Comparison of ENCODE assay signal across 8 mouse cellular contexts in the genomic region with DNA sequence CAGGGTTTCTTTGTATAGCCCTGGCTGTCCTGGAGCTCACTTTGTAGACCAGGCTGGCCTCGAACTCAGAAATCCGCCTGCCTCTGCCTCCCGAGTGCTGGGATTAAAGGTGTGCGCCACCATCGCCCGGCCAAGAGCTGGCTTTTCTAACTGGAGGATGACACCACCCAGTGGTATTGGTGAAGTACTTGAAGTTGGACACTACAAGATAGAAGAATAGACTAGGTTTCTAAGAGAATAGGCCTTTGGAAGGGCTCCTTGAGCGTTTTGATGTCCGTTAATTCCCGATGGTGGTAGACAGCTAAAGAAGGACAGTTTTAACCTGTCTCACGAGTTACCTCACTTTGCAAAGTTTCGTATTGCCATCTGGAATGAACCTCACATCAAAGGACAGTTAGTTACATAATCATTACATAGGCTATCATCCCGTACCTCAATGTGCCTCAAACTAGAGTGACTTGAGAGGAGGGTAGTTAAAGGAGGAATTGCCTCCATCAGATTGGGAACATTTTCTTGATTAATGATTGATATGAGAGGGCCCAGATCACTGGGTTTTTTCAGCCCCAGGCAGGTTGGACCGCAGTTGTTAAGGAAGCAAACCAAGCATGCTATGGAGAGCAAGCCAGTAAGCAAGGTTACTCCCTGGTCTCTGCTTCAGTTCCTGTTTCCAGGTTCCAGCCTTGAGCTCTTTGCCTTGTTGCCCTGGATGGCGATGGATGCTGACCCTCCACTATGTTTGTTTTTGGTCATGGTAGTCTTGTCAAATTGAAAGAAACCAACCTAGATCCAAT. TPM values are rescaled to one million over a fixed set of nuclear protein-coding genes. Genes with fewer than 3 reads are reported as not detected.
DNase-seq lines count a peak whose midpoint lies in the region; ATAC-seq lines count a peak whose summit lies in the region.

No protein-coding gene starts in this region.

- peaks cover 7% of the 10 kb centered on the region for H3K4me1 ChIP-seq in heart, embryonic 10.5 days
- 0 out of 2 replicates have a peak, but pooled peaks cover 8% of the 10 kb centered on the region for H3K4me1 ChIP-seq in kidney, embryonic 16.5 days (ENCODE audit: insufficient read depth, low read length)

- ATAC-seq in kidney, embryonic 16.5 days (ENCODE audit: low FRiP score, low TSS enrichment) = peak; percentile 13; the same call in 1 of the 2 replicates

- no peaks in the 10 kb centered on the region for H3K36me3 ChIP-seq in heart, embryonic 10.5 days
- 0 out of 2 replicates have a peak, but pooled peaks cover 2% of the 10 kb centered on the region for H3K36me3 ChIP-seq in kidney, embryonic 16.5 days (ENCODE audit: insufficient read depth, low read length)

- H3K4me2 ChIP-seq in kidney, embryonic 16.5 days (replicated peaks; ENCODE audit: low read depth, low read length) = peak overlapping the region; percentile 65

- 63% methylated on average over 14 of the region's 14 CpGs for WGBS in heart, embryonic 10.5 days
- 63% methylated on average over 14 of the region's 14 CpGs for WGBS in kidney, embryonic 16.5 days

- DNase-seq in heart, embryonic 10.5 days (ENCODE audit: low spot score) = no peak
- DNase-seq in heart, postnatal 14 days = no peak
- DNase-seq in c-Kit-positive CD71-positive TER-119-positive erythroid progenitor cells, embryonic 14.5 days (ENCODE audit: low spot score) = peak; percentile 68
- peak; percentile 9 for DNase-seq in forelimb bud, embryonic 11.5 days (ENCODE audit: low read depth, low spot score)
- peak; percentile 20 to 27 for DNase-seq in lung, postnatal 4 days
- DNase-seq in spleen, adult 12 weeks (ENCODE audit: low spot score) = peak; percentile 34
- no peak for DNase-seq in gastrocnemius, postnatal 10 days

- peak overlapping the region; percentile 81 for H3K4me3 ChIP-seq in heart, embryonic 10.5 days
- H3K4me3 ChIP-seq in kidney, embryonic 16.5 days (ENCODE audit: low read length) = peak overlapping the region; percentile 79

- no peaks in the 10 kb centered on the region for H3K9me3 ChIP-seq in heart, embryonic 10.5 days
- no peaks in the 10 kb centered on the region for H3K9me3 ChIP-seq in kidney, embryonic 16.5 days (ENCODE audit: low read length)

- H3K27me3 ChIP-seq in heart, embryonic 10.5 days (ENCODE audit: insufficient read depth, poor library complexity, severe bottlenecking) = no peaks in the 10 kb centered on the region
- no peaks in the 10 kb centered on the region for H3K27me3 ChIP-seq in kidney, embryonic 16.5 days (ENCODE audit: insufficient read depth, low read length)

- H3K9ac ChIP-seq in kidney, embryonic 16.5 days (replicated peaks; ENCODE audit: low read length) = peak overlapping the region; percentile 91

- intact Hi-C loops in heart, postnatal 14 days (cut with DNase I) = no loop called here

- H3K27ac ChIP-seq in heart, embryonic 10.5 days = peak overlapping the region; percentile 98; the same call in 1 of the 2 replicates
- H3K27ac ChIP-seq in kidney, embryonic 16.5 days (ENCODE audit: low read length) = peak overlapping the region; percentile 1

RNA-seq across cellular contexts. Expression of a gene that starts 1.1 kb away (rescaled TPM):
- polyA plus RNA-seq in heart, embryonic 10.5 days (2016; fragmentation: Nextera tagmentation; extraction: Ambion mirVana) = 8.7 and 10.2 TPM in 2 replicates
- 1 to 10 TPM; 5.0 to 6.1 TPM for total RNA-seq in heart, postnatal 14 days (2021)
- 13.0 and 14.0 TPM in 2 replicates for polyA plus RNA-seq in kidney, embryonic 16.5 days (2015; fragmentation: Nextera tagmentation; extraction: Ambion mirVana)
- 1 to 10 TPM; 5.0 to 6.9 TPM for total RNA-seq in gastrocnemius, postnatal 10 days (2021)

RNA-seq across cellular contexts. Expression of a gene that starts 1.1 kb away (rescaled TPM):
- polyA plus RNA-seq in heart, embryonic 10.5 days (2016; fragmentation: Nextera tagmentation; extraction: Ambion mirVana) = 59.3 and 64.2 TPM in 2 replicates
- total RNA-seq in heart, postnatal 14 days (2021) = 10 to 100 TPM; 18.2 to 18.4 TPM
- 81.7 and 86.3 TPM in 2 replicates for polyA plus RNA-seq in kidney, embryonic 16.5 days (2015; fragmentation: Nextera tagmentation; extraction: Ambion mirVana)
- 10 to 100 TPM; 22.0 to 27.7 TPM for total RNA-seq in gastrocnemius, postnatal 10 days (2021)

RNA-seq across cellular contexts. Expression of a gene that starts 34.0 kb away (rescaled TPM):
- polyA plus RNA-seq in heart, embryonic 10.5 days (2016; fragmentation: Nextera tagmentation; extraction: Ambion mirVana) = 3.9 and 5.3 TPM in 2 replicates
- under 1 TPM; 0.22 to 0.37 TPM for total RNA-seq in heart, postnatal 14 days (2021)
- 3.4 and 3.5 TPM in 2 replicates for polyA plus RNA-seq in kidney, embryonic 16.5 days (2015; fragmentation: Nextera tagmentation; extraction: Ambion mirVana)
- total RNA-seq in gastrocnemius, postnatal 10 days (2021) = under 1 TPM; 0.35 to 0.54 TPM

Comparison
In these comparisons a context has a peak if more than half of its experiments do, and no peak if none do; other contexts are left out.
1. DNase-seq: peak in c-Kit-positive CD71-positive TER-119-positive erythroid progenitor cells, embryonic 14.5 days (single experiment), forelimb bud, embryonic 11.5 days (single experiment), lung, postnatal 4 days (2 of 2) and spleen, adult 12 weeks (single experiment); none in heart, embryonic 10.5 days (single experiment), heart, postnatal 14 days (0 of 2) and gastrocnemius, postnatal 10 days (single experiment).